Mouse (Mus musculus) ES-Bruce4 (cell line): ENCODE data around the gene Pex26.

Experiments
- CTCF ChIP-seq: IDR thresholded peaks from one replicate; pipeline ENCODE4 v1.8.1; 2011; ENCODE audit warnings: low read depth, low read length
- POLR2A ChIP-seq: IDR thresholded peaks from one replicate; pipeline ENCODE4 v1.8.1; 2011; ENCODE audit warnings: low read length; ENCODE audit not compliant: insufficient read depth

DNA sequence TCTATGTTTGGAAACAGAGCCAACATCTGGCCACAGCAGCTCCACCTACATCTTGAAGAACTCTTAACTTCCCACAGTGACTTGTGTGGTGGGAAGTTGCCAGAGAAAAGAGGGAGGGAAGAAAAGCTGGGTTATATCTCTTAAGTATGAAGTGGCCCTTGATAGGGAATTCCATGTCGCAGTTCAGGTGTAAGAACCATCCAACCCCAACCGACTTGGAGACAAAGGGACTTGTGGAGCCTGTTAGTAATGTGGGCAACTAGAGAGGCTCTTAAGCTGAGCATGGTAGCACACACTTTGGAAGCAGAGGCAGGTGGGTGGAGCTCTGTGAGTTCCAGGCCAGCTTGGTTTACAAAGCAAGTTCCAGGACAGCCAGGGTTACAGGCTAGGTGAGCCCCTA is 26.1 kb downstream of the Pex26 start:
- TF ChIP-seq CTCF, result no peak
- no peak for TF ChIP-seq POLR2A
